Mouse (Mus musculus) lung, adult 18-20 months (tissue): ENCODE results near the gene Magi2.
"Not testable (repeated sequence)": the region's sequence is repeated elsewhere in the genome, so short reads cannot be mapped to it uniquely, and the experiment has no call there.

ENCODE experiments used
- DNase-seq, 2 experiments: peaks; one replicate each; pipeline ENCODE4 v3.0.0; 2022; ENCODE audit warnings: mixed read lengths in 2 of 2

Gene Magi2

DNA sequence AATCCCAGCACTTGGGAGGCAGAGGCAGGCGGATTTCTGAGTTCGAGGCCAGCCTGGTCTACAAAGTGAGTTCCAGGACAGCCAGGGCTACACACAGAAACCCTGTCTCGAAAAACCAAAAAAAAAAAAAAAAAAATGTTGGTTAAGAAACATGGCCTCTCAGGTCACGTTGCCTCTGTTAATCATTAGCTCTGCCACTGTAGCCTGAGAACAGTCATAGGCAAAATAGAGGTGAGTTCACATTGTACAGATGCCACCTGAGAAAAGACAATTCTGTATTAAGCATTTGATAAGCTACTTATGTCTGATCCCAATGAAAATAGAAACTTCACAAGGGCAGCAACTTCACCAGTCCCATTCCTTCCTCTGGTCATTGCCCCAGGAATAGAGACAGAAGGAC lies 1496.4 kb downstream of the Magi2 start:
- not testable (repeated sequence) for DNase-seq

DNA sequence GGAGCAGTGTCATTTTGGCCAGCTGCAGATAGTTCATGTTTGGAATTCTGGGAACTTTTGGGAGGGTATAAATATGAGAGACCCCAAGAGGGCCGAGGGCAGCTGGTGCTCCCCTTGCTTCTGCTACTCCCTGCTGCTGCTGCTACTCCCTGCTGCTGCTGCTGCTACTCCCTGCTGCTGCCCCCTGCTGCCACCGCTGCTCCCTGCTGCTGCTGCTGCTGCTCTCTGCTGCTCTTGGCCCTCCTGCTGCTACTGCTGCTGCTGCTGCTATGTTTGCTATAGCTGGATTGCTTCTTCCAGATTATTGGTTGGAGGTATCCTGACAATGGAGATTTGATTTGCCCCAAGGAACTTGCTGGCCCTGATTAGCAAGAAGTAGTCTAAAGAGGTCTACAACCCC lies 1512.0 kb downstream of the Magi2 start:
- no peak for DNase-seq

DNA sequence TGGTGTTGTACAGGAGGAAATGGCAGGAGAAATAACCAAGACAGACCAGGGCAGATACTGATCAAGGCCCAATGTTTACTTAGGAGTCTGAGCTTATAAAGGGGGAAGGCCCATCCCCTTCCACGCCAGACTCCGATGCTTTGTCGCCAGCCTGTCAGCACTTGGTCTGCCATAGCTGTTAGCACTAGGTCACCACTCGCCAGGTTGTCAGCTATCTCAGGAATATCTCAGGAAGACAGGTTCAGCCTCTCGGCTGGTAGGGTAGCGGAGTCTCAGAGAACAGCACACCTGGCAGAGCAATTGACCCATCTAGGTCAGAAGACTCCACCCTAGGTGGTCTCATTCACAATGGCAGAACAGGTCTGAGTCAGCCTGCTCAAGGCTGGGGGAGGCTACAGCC lies 1514.4 kb downstream of the Magi2 start:
- DNase-seq: no peak

DNA sequence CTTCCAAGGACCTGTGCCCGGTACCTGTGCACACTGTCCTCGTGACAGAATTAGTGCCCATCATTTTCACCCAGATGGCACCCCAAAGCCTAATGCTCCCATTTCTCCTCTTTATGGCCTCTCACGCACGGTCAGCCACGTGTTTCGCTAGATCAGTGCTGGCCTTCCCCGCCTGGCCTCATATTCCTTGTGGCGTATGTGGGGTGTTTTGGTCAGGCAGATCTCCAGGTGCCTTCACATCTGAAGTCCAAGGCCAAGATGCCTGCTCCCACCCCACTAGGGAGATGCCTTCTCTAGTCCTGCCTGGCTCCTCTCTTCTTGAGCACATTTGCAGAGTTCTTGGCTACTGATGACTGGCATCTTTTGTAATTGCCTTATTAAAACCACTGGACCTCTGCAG lies 1515.1 kb downstream of the Magi2 start:
- no peak for DNase-seq

DNA sequence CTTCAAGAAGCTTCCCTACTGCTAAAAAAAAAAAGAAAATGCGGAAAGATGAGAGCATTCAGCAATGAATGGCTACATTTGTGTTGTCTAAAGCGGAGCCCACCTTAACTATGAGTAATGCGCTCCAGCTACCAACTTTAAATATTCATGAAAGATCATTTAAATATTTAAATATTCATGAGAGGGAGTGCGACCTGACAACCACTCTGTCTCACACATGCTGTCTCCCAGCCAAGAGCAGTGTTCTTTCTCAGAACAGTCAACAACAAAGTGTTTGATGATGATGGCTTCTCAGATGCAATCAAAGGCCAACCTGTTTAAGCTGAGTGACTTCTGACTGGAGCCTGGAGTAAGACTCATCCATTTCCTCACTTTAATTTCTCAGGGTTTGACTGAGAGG lies 1521.3 kb downstream of the Magi2 start:
- no peak for DNase-seq

DNA sequence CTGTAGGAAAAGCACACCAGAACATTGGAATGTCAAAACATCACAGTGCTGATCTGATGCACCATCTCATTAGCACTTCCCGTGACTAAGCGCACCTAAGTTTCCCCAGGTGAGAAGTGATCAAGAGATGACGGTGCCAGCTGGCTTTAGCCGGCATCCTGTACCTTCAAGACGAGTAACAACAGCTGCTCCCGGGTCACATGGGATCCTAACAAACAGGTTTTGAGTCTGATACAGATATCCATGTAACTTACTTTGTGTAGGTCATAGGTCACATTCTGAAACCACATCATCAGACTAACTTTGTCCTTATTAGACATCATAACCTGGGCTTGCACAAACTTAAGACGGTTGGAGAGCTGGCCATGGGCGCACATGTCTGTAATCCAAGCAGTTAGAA lies 1522.0 kb downstream of the Magi2 start:
- DNase-seq: no peak

DNA sequence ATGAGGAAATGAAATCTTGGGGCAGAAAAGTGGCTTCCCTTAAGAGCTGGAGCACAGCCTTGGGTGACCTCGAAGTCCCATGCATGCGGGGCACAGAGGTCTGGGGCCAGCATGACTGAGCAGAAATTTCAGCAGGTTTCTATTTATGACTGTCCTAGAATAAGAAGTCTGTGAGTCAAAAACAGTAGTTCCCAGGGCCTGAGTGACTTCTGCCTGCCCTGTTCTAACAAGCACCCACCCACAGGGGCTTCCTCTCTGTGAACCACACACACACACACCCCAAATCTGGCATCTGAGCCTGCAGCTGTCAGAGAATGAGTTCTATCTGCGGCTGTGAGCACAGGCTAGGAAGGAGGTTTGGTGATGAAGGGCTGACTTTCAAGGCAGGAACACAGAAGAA lies 1522.7 kb downstream of the Magi2 start:
- no peak for DNase-seq

DNA sequence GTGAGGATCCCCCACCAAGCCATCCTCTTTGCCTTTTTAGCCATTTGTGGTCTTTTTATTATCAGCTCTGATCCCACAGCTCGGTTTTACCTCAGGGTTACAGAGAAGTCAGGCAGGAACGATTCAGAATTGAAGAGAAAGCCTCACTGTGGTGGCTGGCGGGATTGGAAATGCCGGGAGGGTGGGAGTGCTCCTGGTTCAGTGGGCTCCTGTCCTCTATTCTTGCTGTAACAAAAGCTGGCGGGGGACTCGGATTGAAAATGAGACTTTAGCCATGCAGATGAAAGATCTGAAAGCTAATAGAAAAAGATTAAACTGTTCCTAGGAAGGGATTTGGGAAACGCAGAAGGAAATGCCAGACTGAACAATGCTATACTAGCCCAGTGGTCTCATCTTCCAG lies 1524.2 kb downstream of the Magi2 start:
- DNase-seq: no peak

DNA sequence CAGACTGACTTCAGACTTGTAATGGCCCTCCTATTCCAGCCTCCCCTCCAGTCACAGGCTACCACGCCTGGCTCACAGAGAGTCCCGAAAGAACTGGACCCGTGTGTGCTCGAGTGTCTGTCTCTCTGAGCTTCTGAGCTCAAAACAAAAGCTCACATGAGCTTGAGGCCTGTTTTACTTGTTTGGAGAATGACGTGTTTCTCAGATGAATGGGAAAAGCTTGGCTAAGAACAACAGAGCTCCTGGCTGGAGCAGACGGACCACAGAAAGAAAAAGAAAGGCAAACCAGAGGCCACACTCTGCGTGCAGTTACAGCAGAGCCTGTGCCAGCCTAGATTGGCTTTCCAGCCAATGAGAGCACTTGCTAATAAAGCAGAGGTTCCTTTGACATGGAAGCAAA lies 1524.9 kb downstream of the Magi2 start:
- peak; percentile 17 to 36 for DNase-seq

DNA sequence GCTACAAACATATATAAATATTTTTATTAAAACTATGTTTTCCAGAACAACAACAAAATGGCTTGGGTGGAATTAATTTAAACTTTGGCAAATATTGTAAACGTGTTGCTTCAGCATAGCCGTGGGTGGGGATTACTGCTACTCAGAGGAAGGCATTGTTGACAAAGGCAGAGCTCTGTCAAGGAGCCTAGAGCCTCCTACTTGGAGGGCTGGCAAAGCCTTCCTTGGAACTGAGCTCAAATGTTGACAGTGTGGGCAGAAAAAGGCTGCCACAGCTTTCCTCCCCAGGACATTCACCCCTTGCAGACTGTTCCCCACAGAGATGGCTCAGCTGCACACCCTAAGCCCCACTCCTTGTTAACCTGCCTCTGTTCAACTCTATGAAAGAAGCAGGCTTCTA lies 1526.3 kb downstream of the Magi2 start:
- DNase-seq: peak; percentile 9 to 13

DNA sequence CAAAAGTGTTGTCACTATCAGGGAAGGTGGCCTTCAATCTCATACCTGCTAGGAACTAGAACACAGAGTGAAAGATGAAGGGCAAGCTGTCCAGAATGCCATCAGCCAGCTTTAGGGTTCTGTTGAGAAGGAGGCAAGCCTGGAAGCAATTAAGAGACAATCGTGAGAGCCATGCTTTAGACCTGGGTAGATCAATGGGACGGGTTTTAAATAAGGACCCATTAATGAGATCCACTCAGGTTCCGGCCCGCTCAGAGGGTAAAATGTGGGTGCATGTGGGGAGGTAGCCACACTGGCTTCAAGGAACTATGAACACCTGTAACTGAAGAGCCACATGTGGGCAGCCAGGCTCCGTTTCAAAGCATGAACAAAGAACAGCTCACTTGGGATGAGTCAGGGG lies 1527.1 kb downstream of the Magi2 start:
- DNase-seq: no peak
